Mouse (Mus musculus): ENCODE measurements at regions not wholly inside any gene's neighbourhood (a gene's known extent, or its start where the extent isn't known, plus 50 kb on each side); places are given as distances from the start of the nearest gene placed in this dataset.

GRCm38 (mm10) chr19:15465063-15465760, 481.9 kb downstream of the Psat1 start:
- TF ChIP-seq CTCF (IDR thresholded peaks at IDR 0.05; ENCODE audit: insufficient read depth, low read depth, low read length) (no peak), POLR2A (IDR thresholded peaks at IDR 0.05; ENCODE audit: insufficient read depth, low read depth, low read length) (no peak)
